Mouse (Mus musculus): ENCODE results near the gene Ilf3. TPM values are rescaled to one million over a fixed set of nuclear protein-coding genes. Genes with fewer than 3 reads are reported as not detected.

Ilf3 gene
- polyA plus RNA-seq, 1 experiment = 56.6 TPM

DNA sequence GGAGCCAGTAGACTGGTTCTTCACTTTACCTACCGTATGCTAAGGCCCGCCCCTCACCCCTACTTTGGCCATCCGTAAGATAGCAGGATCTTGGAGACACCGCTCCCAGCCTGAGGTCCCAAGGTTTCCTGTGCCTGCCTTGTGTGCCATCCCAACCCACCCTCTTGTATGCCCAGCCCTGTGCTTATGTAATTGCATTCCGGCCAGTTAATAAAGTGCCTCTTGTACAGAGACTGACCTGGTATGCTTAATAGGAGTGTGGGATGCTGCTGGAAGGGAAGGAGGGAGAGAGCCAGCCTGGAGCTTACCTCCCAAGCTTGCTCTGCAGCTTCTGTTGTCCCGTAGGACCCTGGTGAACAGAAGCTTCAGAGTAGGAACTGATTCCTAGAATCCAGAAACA, 12.9 kb upstream of the Ilf3 start:
- TF ChIP-seq SRF (IDR thresholded peaks at IDR 0.05; ENCODE audit: control insufficient read depth, insufficient read length, low read depth) (no peak), POLR2AphosphoS2 (IDR thresholded peaks at IDR 0.05; ENCODE audit: insufficient read length, low read depth) (peak; percentile 26)
- H3K36me3 ChIP-seq (ENCODE audit: control insufficient read depth, insufficient read depth) = peaks cover 18% of the 10 kb centered on the region

DNA sequence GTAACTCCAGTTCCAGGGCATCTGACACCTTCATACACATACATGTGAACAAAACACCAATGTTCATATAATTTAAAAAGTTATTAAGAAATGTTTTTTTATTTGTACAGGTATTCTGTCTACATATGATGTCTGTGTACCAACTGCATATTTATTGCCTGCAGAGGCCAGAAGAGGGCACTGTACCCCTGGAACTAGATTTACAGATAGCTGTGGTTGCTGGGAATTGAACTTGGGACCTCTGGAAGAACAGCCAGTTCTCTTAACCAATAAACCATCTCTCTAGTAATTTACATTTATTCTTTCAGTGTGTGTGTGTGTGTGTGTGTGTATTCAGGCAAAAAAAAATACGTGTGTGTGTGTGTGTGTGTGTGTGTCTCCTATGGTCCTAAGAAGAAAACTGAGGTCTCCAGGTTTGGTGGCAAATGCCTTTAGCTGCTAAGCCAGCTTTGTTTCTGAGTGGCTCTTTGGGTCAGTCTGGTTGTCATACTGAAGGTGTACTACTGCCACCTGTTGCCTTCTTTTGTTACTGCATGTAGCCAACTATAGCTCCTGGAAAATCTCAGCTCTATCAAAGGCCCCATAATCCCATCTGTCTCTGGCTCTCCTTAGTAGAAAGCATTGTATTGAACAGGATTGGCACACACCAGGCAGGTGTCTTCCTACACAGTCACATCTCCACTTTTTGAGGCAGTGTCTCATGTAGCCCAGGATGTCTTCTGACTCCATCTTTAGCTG, 10.5 kb upstream of the Ilf3 start:
- peaks cover 11% of the 10 kb centered on the region for H3K36me3 ChIP-seq (ENCODE audit: control insufficient read depth, insufficient read depth)
- no peak for TF ChIP-seq POLR2A (IDR thresholded peaks at IDR 0.05; ENCODE audit: insufficient read length, low read depth)
- peak; percentile 56 for TF ChIP-seq POLR2AphosphoS2 (IDR thresholded peaks at IDR 0.05; ENCODE audit: insufficient read length, low read depth)

More for the DNA sequence above, 12.9 kb upstream of the Ilf3 start:
- Histone ChIP-seq H3ac (ENCODE audit: control insufficient read depth, insufficient read length) (no peak overlapping the region), H3K79me2 (ENCODE audit: control insufficient read depth, insufficient read depth) (no peaks in the 10 kb centered on the region), H3K4me3 (no peak overlapping the region), H3K27me3 (ENCODE audit: control insufficient read depth, insufficient read depth, insufficient read length) (no peaks in the 10 kb centered on the region), H3K4me2 (ENCODE audit: low read depth) (no peak overlapping the region)

DNA sequence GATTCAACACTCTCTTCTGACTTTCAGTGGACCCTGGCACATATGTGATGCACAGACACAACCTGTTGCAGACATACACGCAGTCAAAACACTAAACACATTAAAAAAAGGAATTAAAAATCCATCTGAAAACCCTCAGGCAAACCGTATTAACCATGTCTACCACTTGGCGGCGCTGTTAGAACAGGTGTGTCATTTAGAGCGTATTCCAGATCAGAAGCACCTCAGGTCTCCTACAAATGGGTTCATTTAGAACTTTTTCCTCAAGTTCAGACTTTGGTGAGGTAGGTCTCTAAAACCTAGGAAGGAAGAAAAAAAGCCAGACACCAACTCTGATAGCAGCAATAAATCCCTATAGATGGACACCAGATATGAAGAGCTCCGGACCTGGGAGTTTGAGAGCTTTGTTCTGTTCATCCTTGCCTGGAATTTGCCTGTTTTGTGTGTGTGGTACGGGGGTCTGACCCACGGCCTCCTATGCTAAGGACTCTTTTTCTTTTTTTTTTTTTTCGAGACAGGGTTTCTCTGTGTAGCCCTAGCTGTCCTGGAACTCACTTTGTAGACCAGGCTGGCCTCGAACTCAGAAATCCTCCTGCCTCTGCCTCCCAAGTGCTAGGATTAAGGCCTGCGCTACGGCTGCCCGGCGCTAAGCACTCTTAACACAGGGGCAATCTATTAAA, 990 bp upstream of the Ilf3 start:
- peak overlapping the region; percentile 96 for H3K4me2 ChIP-seq (ENCODE audit: low read depth)
- no peaks in the 10 kb centered on the region for H3K36me3 ChIP-seq (ENCODE audit: control insufficient read depth, insufficient read depth)
- no peak overlapping the region for H3ac ChIP-seq (ENCODE audit: control insufficient read depth, insufficient read length)
- TF ChIP-seq USF1 (IDR thresholded peaks at IDR 0.05; ENCODE audit: low read depth) = no peak
- no peak for TF ChIP-seq SRF (IDR thresholded peaks at IDR 0.05; ENCODE audit: control insufficient read depth, insufficient read length, low read depth)
- no peak for TF ChIP-seq MYOG (IDR thresholded peaks at IDR 0.05; ENCODE audit: control insufficient read depth in 1 of 3, insufficient read depth in 1 of 3, insufficient read length in 2 of 3, low read depth in 2 of 3)
- no peak for TF ChIP-seq MAX (IDR thresholded peaks at IDR 0.05; ENCODE audit: low read depth)
- no peak for TF ChIP-seq POLR2AphosphoS2 (IDR thresholded peaks at IDR 0.05; ENCODE audit: insufficient read length, low read depth)
- no peak for TF ChIP-seq REST (IDR thresholded peaks at IDR 0.05; ENCODE audit: insufficient read depth, insufficient read length)
- TF ChIP-seq TCF3 (IDR thresholded peaks at IDR 0.05; ENCODE audit: insufficient read length, low read depth) = no peak
- no peak for TF ChIP-seq POLR2A (IDR thresholded peaks at IDR 0.05; ENCODE audit: insufficient read length, low read depth)
- TF ChIP-seq MYOD1 (IDR thresholded peaks at IDR 0.05; ENCODE audit: control insufficient read depth in 1 of 3, insufficient read length in 2 of 3, low read depth in 2 of 3) = no peak
- no peak for TF ChIP-seq E2F4 (IDR thresholded peaks at IDR 0.05; ENCODE audit: insufficient read depth)
- no peak for TF ChIP-seq TCF12 (IDR thresholded peaks at IDR 0.05; ENCODE audit: insufficient read depth, poor library complexity, severe bottlenecking)
- no peak for TF ChIP-seq CEBPB (IDR thresholded peaks at IDR 0.05; ENCODE audit: insufficient read depth, poor library complexity, severe bottlenecking)
- H3K79me2 ChIP-seq (ENCODE audit: control insufficient read depth, insufficient read depth) = peaks cover 37% of the 10 kb centered on the region
- no peaks in the 10 kb centered on the region for H3K27me3 ChIP-seq (ENCODE audit: control insufficient read depth, insufficient read depth, insufficient read length)
- peak overlapping the region; percentile 97 for H3K4me3 ChIP-seq

More for the DNA sequence above, 10.5 kb upstream of the Ilf3 start:
- Histone ChIP-seq H3K4me2 (ENCODE audit: low read depth) (no peak overlapping the region), H3ac (ENCODE audit: control insufficient read depth, insufficient read length) (no peak overlapping the region), H3K79me2 (ENCODE audit: control insufficient read depth, insufficient read depth) (no peaks in the 10 kb centered on the region), H3K27me3 (ENCODE audit: control insufficient read depth, insufficient read depth, insufficient read length) (no peaks in the 10 kb centered on the region), H3K4me3 (no peak overlapping the region)

DNA sequence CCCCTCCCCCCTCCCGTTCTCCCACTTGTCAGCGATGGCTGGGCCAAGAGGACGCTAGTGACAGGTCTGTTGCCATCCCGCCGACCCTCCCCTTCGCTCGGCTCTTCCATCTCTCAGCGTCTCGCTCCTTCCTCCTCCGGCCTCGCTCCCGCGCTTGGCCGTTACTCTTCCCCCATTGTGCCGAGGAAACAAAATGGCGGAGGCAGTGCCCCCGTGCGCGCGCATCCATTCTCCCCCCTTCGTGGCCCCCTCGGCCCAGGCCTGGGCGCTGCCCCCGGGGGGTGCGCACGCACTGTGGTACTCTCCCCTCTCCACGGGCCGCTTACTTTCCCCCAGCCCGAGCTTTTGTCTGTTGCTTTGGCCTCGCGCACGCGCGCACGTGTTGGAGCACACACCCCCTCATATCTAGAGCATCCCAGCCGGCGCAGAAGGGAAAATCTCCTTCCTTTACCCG, 487 bp downstream of the Ilf3 start:
- peaks cover 51% of the 10 kb centered on the region for H3K79me2 ChIP-seq (ENCODE audit: control insufficient read depth, insufficient read depth)

DNA sequence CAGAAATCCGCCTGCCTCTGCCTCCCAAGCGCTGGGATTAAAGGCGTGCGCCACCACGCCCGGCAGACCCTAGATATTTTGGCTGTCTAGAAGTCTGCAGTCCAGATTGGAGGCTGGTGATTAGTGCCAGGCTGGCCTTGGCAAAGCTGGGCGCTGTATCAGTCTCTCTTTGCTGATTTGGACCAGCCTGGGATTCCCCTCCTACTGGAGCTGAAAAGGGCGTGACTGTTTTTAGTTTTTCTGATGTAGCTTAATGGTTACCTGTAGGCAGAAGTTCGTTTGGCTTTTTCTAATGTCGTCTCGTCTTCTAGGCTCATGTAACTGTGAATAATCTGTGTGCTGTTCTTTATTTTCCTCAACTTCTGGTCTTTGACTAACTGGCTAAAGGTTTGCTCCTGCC, 1.4 kb downstream of the Ilf3 start:
- Histone ChIP-seq H3K79me2 (ENCODE audit: control insufficient read depth, insufficient read depth) (peaks cover 61% of the 10 kb centered on the region), H3K27me3 (ENCODE audit: control insufficient read depth, insufficient read depth, insufficient read length) (no peaks in the 10 kb centered on the region), H3K36me3 (ENCODE audit: control insufficient read depth, insufficient read depth) (no peaks in the 10 kb centered on the region), H3ac (ENCODE audit: control insufficient read depth, insufficient read length) (peak overlapping the region; percentile 97), H3K4me3 (peak overlapping the region; percentile 97), H3K4me2 (ENCODE audit: low read depth) (peak overlapping the region; percentile 96)
- no peak for TF ChIP-seq CEBPB (IDR thresholded peaks at IDR 0.05; ENCODE audit: insufficient read depth, poor library complexity, severe bottlenecking)
- no peak for TF ChIP-seq MAX (IDR thresholded peaks at IDR 0.05; ENCODE audit: low read depth)
- no peak for TF ChIP-seq REST (IDR thresholded peaks at IDR 0.05; ENCODE audit: insufficient read depth, insufficient read length)

More for the DNA sequence above, 487 bp downstream of the Ilf3 start:
- Histone ChIP-seq H3K4me3 (peak overlapping the region; percentile 97), H3ac (ENCODE audit: control insufficient read depth, insufficient read length) (peak overlapping the region; percentile 97), H3K27me3 (ENCODE audit: control insufficient read depth, insufficient read depth, insufficient read length) (no peaks in the 10 kb centered on the region), H3K4me2 (ENCODE audit: low read depth) (peak overlapping the region; percentile 96), H3K36me3 (ENCODE audit: control insufficient read depth, insufficient read depth) (no peaks in the 10 kb centered on the region)
- TF ChIP-seq TCF12 (IDR thresholded peaks at IDR 0.05; ENCODE audit: insufficient read depth, poor library complexity, severe bottlenecking) (no peak), SRF (IDR thresholded peaks at IDR 0.05; ENCODE audit: control insufficient read depth, insufficient read length, low read depth) (no peak), POLR2AphosphoS2 (IDR thresholded peaks at IDR 0.05; ENCODE audit: insufficient read length, low read depth) (no peak), MYOG (IDR thresholded peaks at IDR 0.05; ENCODE audit: control insufficient read depth in 1 of 3, insufficient read depth in 1 of 3, insufficient read length in 2 of 3, low read depth in 2 of 3) (no peak), E2F4 (IDR thresholded peaks at IDR 0.05; ENCODE audit: insufficient read depth) (no peak), MYOD1 (IDR thresholded peaks at IDR 0.05; ENCODE audit: control insufficient read depth in 1 of 3, insufficient read length in 2 of 3, low read depth in 2 of 3) (no peak), CEBPB (IDR thresholded peaks at IDR 0.05; ENCODE audit: insufficient read depth, poor library complexity, severe bottlenecking) (no peak), POLR2A (IDR thresholded peaks at IDR 0.05; ENCODE audit: insufficient read length, low read depth) (peak; percentile 15), TCF3 (IDR thresholded peaks at IDR 0.05; ENCODE audit: insufficient read length, low read depth) (no peak), REST (IDR thresholded peaks at IDR 0.05; ENCODE audit: insufficient read depth, insufficient read length) (no peak), MAX (IDR thresholded peaks at IDR 0.05; ENCODE audit: low read depth) (peak; percentile 74), USF1 (IDR thresholded peaks at IDR 0.05; ENCODE audit: low read depth) (no peak)

Data from myocyte (in vitro differentiated cells).